Mouse (Mus musculus) intestine, embryonic 16.5 days (tissue): ENCODE results near the gene Sox5. TPM values are rescaled to one million over a fixed set of nuclear protein-coding genes. Genes with fewer than 3 reads are reported as not detected.
A peak's percentile ranks its signal among the peaks of the same experiment; 100 is the strongest.

Experiments
- ATAC-seq: fragments of 200-750 bp; cut with Nextera tagmentation; 2 replicates; pipeline ENCODE4 v1.8.0; 2017; ENCODE audit warnings: moderate TSS enrichment, moderate library complexity
- H3K27ac ChIP-seq: fragments of 300-500 bp; sonication (generic); 2 replicates; pipeline ENCODE4 v1.5.1; 2014; ENCODE audit warnings: mild to moderate bottlenecking, low read length
- H3K27me3 ChIP-seq: fragments of 300-500 bp; sonication (generic); replicated peaks from 2 replicates; pipeline ENCODE4 v1.6.1; 2014; ENCODE audit warnings: low read length, control low read depth, mixed read lengths; ENCODE audit not compliant: control insufficient read depth, insufficient read depth
- H3K36me3 ChIP-seq: fragments of 300-500 bp; sonication (generic); 2 replicates; pipeline ENCODE4 v1.6.1; 2014; ENCODE audit warnings: low read length, control low read depth; ENCODE audit not compliant: control insufficient read depth, insufficient read depth
- H3K4me1 ChIP-seq: fragments of 300-500 bp; sonication (generic); 2 replicates; pipeline ENCODE4 v1.6.1; 2014; ENCODE audit warnings: low read length, control low read depth, mixed read lengths; ENCODE audit not compliant: control insufficient read depth, insufficient read depth
- H3K4me2 ChIP-seq: fragments of 300-500 bp; sonication (generic); 2 replicates; pipeline ENCODE4 v1.6.1; 2014; ENCODE audit warnings: low read depth, low read length, control low read depth
- H3K4me3 ChIP-seq: fragments of 300-500 bp; sonication (generic); 2 replicates; pipeline ENCODE4 v1.5.1; 2014; ENCODE audit warnings: mild to moderate bottlenecking, low read length
- H3K9ac ChIP-seq: fragments of 300-500 bp; sonication (generic); 2 replicates; pipeline ENCODE4 v1.6.1; 2014; ENCODE audit warnings: low read depth, low read length
- H3K9me3 ChIP-seq: fragments of 300-500 bp; sonication (generic); 2 replicates; pipeline ENCODE4 v1.6.1; 2016; ENCODE audit warnings: low read length, control low read depth; ENCODE audit not compliant: control insufficient read depth
- WGBS: fragments of 180-500 bp; shearing (Covaris S2); extraction: QIAGEN DNeasy Blood & Tissue Kit; methylation state at CpG from one replicate; pipeline ENCODE4 v1.1.7; 2014; 5-methylcytosine and 5-hydroxymethylcytosine counted together
- polyA plus RNA-seq: library from polyadenylated mRNA; unstranded; fragments of >200 nt; fragmentation: Nextera tagmentation; extraction: Ambion mirVana; gene quantifications from 2 replicates; pipeline ENCODE4 v1.2.1, GENCODE M21; 2015

The Sox5 gene
- polyA plus RNA-seq, 1 experiment from 2014 or later = 14.3 TPM

- H3K4me1 ChIP-seq = peaks cover 6% of the 10 kb centered on the region; the same call in 1 of the 2 replicates
- peak; percentile 70; the same call in 1 of the 2 replicates for ATAC-seq
- H3K4me2 ChIP-seq = no peak overlapping the region
- H3K27ac ChIP-seq = no peak overlapping the region
- no peaks in the 10 kb centered on the region for H3K27me3 ChIP-seq
- no peaks in the 10 kb centered on the region for H3K36me3 ChIP-seq
- no peaks in the 10 kb centered on the region for H3K9me3 ChIP-seq
- H3K4me3 ChIP-seq = no peak overlapping the region
- no peak overlapping the region for H3K9ac ChIP-seq
- 75% methylated on average over 10 of the region's 10 CpGs for WGBS
Measured at GRCm38 (mm10) chr6:144659115-144660108, 122.4 kb downstream of the Sox5 start.

- WGBS = 57% methylated on average over 5 of the region's 5 CpGs
- peak; percentile 90 for ATAC-seq
- Histone ChIP-seq H3K27ac (no peak overlapping the region), H3K27me3 (no peaks in the 10 kb centered on the region), H3K9me3 (no peaks in the 10 kb centered on the region), H3K4me3 (no peak overlapping the region), H3K36me3 (no peaks in the 10 kb centered on the region), H3K9ac (no peak overlapping the region), H3K4me2 (no peak overlapping the region), H3K4me1 (peaks cover 6% of the 10 kb centered on the region)
Measured at GRCm38 (mm10) chr6:144652876-144653275, 128.9 kb downstream of the Sox5 start.

GRCm38 (mm10) chr6:144648896-144649295, 132.9 kb downstream of the Sox5 start:
- 63% methylated on average over 9 of the region's 9 CpGs for WGBS
- H3K4me2 ChIP-seq = no peak overlapping the region
- H3K27me3 ChIP-seq = no peaks in the 10 kb centered on the region
- H3K36me3 ChIP-seq = no peaks in the 10 kb centered on the region
- H3K9me3 ChIP-seq = no peaks in the 10 kb centered on the region
- no peak for ATAC-seq
- no peak overlapping the region for H3K27ac ChIP-seq
- H3K4me3 ChIP-seq = no peak overlapping the region
- no peak overlapping the region for H3K9ac ChIP-seq
- H3K4me1 ChIP-seq = peaks cover 10% of the 10 kb centered on the region

GRCm38 (mm10) chr6:144648124-144648591, 133.6 kb downstream of the Sox5 start:
- H3K27ac ChIP-seq = peak overlapping the region; percentile 33; the same call in 1 of the 2 replicates
- no peaks in the 10 kb centered on the region for H3K36me3 ChIP-seq
- no peaks in the 10 kb centered on the region for H3K27me3 ChIP-seq
- H3K9ac ChIP-seq = no peak overlapping the region
- 13% methylated on average over 4 of the region's 4 CpGs for WGBS
- no peak for ATAC-seq
- no peak overlapping the region for H3K4me3 ChIP-seq
- no peaks in the 10 kb centered on the region for H3K9me3 ChIP-seq
- no peak overlapping the region for H3K4me2 ChIP-seq
- peaks cover 10% of the 10 kb centered on the region for H3K4me1 ChIP-seq

- Histone ChIP-seq H3K4me2 (no peak overlapping the region), H3K4me1 (peaks cover 10% of the 10 kb centered on the region), H3K27ac (no peak overlapping the region), H3K36me3 (no peaks in the 10 kb centered on the region), H3K9me3 (no peaks in the 10 kb centered on the region), H3K9ac (no peak overlapping the region), H3K27me3 (no peaks in the 10 kb centered on the region), H3K4me3 (no peak overlapping the region)
- ATAC-seq = no peak
- 82% methylated on average over 3 of the region's 3 CpGs for WGBS
Measured at GRCm38 (mm10) chr6:144646331-144646730, 135.4 kb downstream of the Sox5 start.

- no peak for ATAC-seq
Measured at GRCm38 (mm10) chr6:144645796-144646195, 136.0 kb downstream of the Sox5 start.

GRCm38 (mm10) chr6:144644711-144645110, 137.1 kb downstream of the Sox5 start:
- no peaks in the 10 kb centered on the region for H3K36me3 ChIP-seq
- peaks cover 10% of the 10 kb centered on the region for H3K4me1 ChIP-seq
- no peak overlapping the region for H3K9ac ChIP-seq
- no peaks in the 10 kb centered on the region for H3K9me3 ChIP-seq
- H3K27ac ChIP-seq = no peak overlapping the region
- 58% methylated on average over 4 of the region's 4 CpGs for WGBS
- H3K4me2 ChIP-seq = no peak overlapping the region
- H3K4me3 ChIP-seq = no peak overlapping the region
- no peaks in the 10 kb centered on the region for H3K27me3 ChIP-seq
- ATAC-seq = 0 out of 2 replicates have a peak, but pooled peaks have one; percentile 9

More at GRCm38 (mm10) chr6:144645796-144646195, 136.0 kb downstream of the Sox5 start:
- Histone ChIP-seq H3K4me1 (peaks cover 10% of the 10 kb centered on the region), H3K9ac (no peak overlapping the region), H3K9me3 (no peaks in the 10 kb centered on the region), H3K4me2 (no peak overlapping the region), H3K27ac (no peak overlapping the region), H3K27me3 (no peaks in the 10 kb centered on the region), H3K36me3 (no peaks in the 10 kb centered on the region), H3K4me3 (no peak overlapping the region)
- 85% methylated on average over 4 of the region's 4 CpGs for WGBS

- 54% methylated on average over 5 of the region's 5 CpGs for WGBS
- Histone ChIP-seq H3K4me1 (peaks cover 10% of the 10 kb centered on the region), H3K36me3 (no peaks in the 10 kb centered on the region), H3K9ac (no peak overlapping the region), H3K9me3 (no peaks in the 10 kb centered on the region), H3K4me3 (no peak overlapping the region), H3K27ac (no peak overlapping the region), H3K27me3 (no peaks in the 10 kb centered on the region), H3K4me2 (no peak overlapping the region)
- ATAC-seq = peak; percentile 54
Measured at GRCm38 (mm10) chr6:144643601-144644000, 138.2 kb downstream of the Sox5 start.

GRCm38 (mm10) chr6:144641888-144642287, 139.9 kb downstream of the Sox5 start:
- Histone ChIP-seq H3K4me2 (no peak overlapping the region), H3K9ac (no peak overlapping the region), H3K27ac (0 out of 2 replicates have a peak overlapping the region, but pooled peaks have one; percentile 5), H3K27me3 (no peaks in the 10 kb centered on the region), H3K4me3 (no peak overlapping the region), H3K4me1 (no peaks in the 10 kb centered on the region), H3K9me3 (no peaks in the 10 kb centered on the region), H3K36me3 (no peaks in the 10 kb centered on the region)
- WGBS = 65% methylated on average over 5 of the region's 5 CpGs
- no peak for ATAC-seq
